Mouse (Mus musculus) ES-Bruce4 (cell line): ENCODE measurements around the gene Cemip.

Experiments
- CTCF ChIP-seq: IDR thresholded peaks from one replicate; pipeline ENCODE4 v1.8.1; 2011; ENCODE audit warnings: low read depth, low read length
- EP300 ChIP-seq: IDR thresholded peaks from 2 replicates; pipeline ENCODE4 v1.6.1; 2011; ENCODE audit warnings: low read depth, low read length; ENCODE audit not compliant: insufficient read depth
- POLR2A ChIP-seq: IDR thresholded peaks from one replicate; pipeline ENCODE4 v1.8.1; 2011; ENCODE audit warnings: low read length; ENCODE audit not compliant: insufficient read depth

DNA sequence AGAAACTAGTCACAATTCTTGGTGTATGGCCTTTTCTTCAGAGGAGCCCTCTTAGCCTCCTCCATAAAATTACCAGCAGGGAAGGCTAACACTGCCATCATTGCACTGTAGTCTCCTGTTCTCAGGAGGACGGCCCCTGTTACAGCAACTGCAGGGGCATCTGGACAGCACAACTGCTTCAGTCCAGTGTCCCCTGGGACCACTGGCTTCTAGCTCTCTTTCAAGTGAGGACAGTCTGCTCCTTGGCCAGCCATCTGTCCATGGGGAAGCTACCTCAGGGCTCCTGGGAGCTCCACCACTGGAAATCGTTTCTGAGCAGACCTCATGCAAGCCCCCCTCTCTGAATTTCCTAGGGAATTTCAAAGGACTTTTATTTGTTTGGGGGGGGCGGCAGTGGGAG, 185.8 kb downstream of the Cemip start:
- TF ChIP-seq CTCF: no peak
- TF ChIP-seq POLR2A: no peak
- TF ChIP-seq EP300: no peak
